Mouse (Mus musculus) embryonic fibroblast, embryonic 13.5 days (primary cell): Measurements from ENCODE around the gene Socs2.

Experiments
- CTCF ChIP-seq: IDR thresholded peaks from 2 replicates; pipeline ENCODE4 v1.5.1; 2011; ENCODE audit warnings: mild to moderate bottlenecking, control low read depth, low read length, moderate library complexity, borderline replicate concordance; ENCODE audit not compliant: insufficient read depth
- POLR2A ChIP-seq: IDR thresholded peaks from 2 replicates; pipeline ENCODE4 v1.6.1; 2011; ENCODE audit warnings: low read depth, mild to moderate bottlenecking, control low read depth, low read length, moderate library complexity

GRCm38 (mm10) chr10:95397191-95397835 is 19.7 kb downstream of the Socs2 start:
- TF ChIP-seq CTCF (no peak), POLR2A (no peak)
